Mouse (Mus musculus) intestine, postnatal 0 days (tissue): ENCODE results near the gene Dst. TPM values are rescaled to one million over a fixed set of nuclear protein-coding genes. Genes with fewer than 3 reads are reported as not detected.

Source experiments
- ATAC-seq: fragments of 200-750 bp; cut with Nextera tagmentation; 2 replicates; pipeline ENCODE4 v1.8.0; 2017; ENCODE audit warnings: mild to moderate bottlenecking, moderate TSS enrichment, moderate library complexity
- H3K27ac ChIP-seq: fragments of 300-500 bp; sonication (generic); 2 replicates; pipeline ENCODE4 v1.5.1; 2014; ENCODE audit warnings: mild to moderate bottlenecking, low read depth, low read length, moderate library complexity
- H3K27me3 ChIP-seq: fragments of 300-500 bp; sonication (generic); replicated peaks from 2 replicates; pipeline ENCODE4 v1.6.1; 2014; ENCODE audit warnings: low read length, mixed read lengths; ENCODE audit not compliant: control insufficient read depth, insufficient read depth
- H3K36me3 ChIP-seq: fragments of 300-500 bp; sonication (generic); 2 replicates; pipeline ENCODE4 v1.6.1; 2014; ENCODE audit warnings: mild to moderate bottlenecking, moderate library complexity; ENCODE audit not compliant: control insufficient read depth, insufficient read depth
- H3K4me1 ChIP-seq: fragments of 300-500 bp; sonication (generic); replicated peaks from 2 replicates; pipeline ENCODE4 v1.6.1; 2014; ENCODE audit warnings: antibody characterized with exemption, low read length, mixed read lengths; ENCODE audit not compliant: control insufficient read depth, insufficient read depth
- H3K4me2 ChIP-seq: fragments of 300-500 bp; sonication (generic); replicated peaks from 2 replicates; pipeline ENCODE4 v1.6.1; 2014; ENCODE audit warnings: low read depth, mild to moderate bottlenecking, moderate library complexity
- H3K4me3 ChIP-seq: fragments of 300-500 bp; sonication (generic); 2 replicates; pipeline ENCODE4 v1.5.1; 2014; ENCODE audit warnings: low read depth, low read length
- H3K9ac ChIP-seq: fragments of 300-500 bp; sonication (generic); 2 replicates; pipeline ENCODE4 v1.6.1; 2014; ENCODE audit warnings: mild to moderate bottlenecking, low read depth, low read length
- H3K9me3 ChIP-seq: fragments of 300-500 bp; sonication (generic); 2 replicates; pipeline ENCODE4 v1.6.1; 2016; ENCODE audit warnings: mixed run types; ENCODE audit not compliant: control insufficient read depth
- CTCF ChIP-seq: sonication (generic); IDR thresholded peaks from 2 replicates; pipeline ENCODE4 v1.5.1; 2016; ENCODE audit warnings: low read depth, mild to moderate bottlenecking, control low read depth, antibody characterized with exemption, moderate library complexity
- WGBS: fragments of 180-500 bp; shearing (Covaris S2); extraction: QIAGEN DNeasy Blood & Tissue Kit; methylation state at CpG from one replicate; pipeline ENCODE4 v1.1.7; 2014; 5-methylcytosine and 5-hydroxymethylcytosine counted together
- polyA plus RNA-seq: library from polyadenylated mRNA; unstranded; fragments of >200 nt; fragmentation: Nextera tagmentation; extraction: Ambion mirVana; gene quantifications from 2 replicates; pipeline ENCODE4 v1.2.1, GENCODE M21; 2015

Gene Dst
- polyA plus RNA-seq, 1 experiment from 2014 or later, result 19.0 TPM

DNA sequence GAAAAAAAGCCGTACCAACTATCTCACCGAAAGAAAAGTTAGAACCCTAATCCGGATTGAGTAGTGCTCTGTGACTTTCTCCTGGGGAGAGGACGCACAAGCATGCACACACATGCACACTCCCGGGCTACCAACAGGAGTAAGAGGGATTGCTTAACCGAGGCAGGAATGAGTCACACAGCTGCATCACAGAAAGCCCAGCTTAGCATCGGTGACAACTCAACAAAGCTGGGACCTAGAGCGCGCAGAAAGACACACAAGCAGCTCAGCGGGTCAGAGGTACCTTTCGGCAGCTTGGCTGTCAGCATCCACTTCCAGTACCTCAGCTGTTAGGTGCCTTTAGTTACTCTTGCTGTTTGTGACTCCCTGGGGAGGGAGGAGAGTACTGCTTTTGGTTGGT is 240.0 kb downstream of the Dst start:
- no peak overlapping the region for H3K4me2 ChIP-seq
- no peak overlapping the region for H3K4me3 ChIP-seq
- 95% methylated on average over 11 of the region's 11 CpGs for WGBS
- H3K36me3 ChIP-seq, result no peaks in the 10 kb centered on the region; the same call in 1 of the 2 replicates
- no peaks in the 10 kb centered on the region for H3K27me3 ChIP-seq
- no peaks in the 10 kb centered on the region for H3K4me1 ChIP-seq
- no peak for TF ChIP-seq CTCF
- no peak overlapping the region for H3K9ac ChIP-seq
- no peak for ATAC-seq
- H3K27ac ChIP-seq, result no peak overlapping the region
- no peaks in the 10 kb centered on the region for H3K9me3 ChIP-seq

- WGBS, result 59% methylated on average over 10 of the region's 10 CpGs
- Histone ChIP-seq H3K4me1 (no peaks in the 10 kb centered on the region), H3K4me3 (no peak overlapping the region), H3K27me3 (no peaks in the 10 kb centered on the region), H3K9ac (no peak overlapping the region), H3K36me3 (peaks cover 3% of the 10 kb centered on the region), H3K4me2 (no peak overlapping the region), H3K27ac (no peak overlapping the region), H3K9me3 (no peaks in the 10 kb centered on the region)
- no peak for ATAC-seq
- no peak for TF ChIP-seq CTCF
Measured at GRCm38 (mm10) chr1:34150416-34151093, 242.5 kb downstream of the Dst start.

DNA sequence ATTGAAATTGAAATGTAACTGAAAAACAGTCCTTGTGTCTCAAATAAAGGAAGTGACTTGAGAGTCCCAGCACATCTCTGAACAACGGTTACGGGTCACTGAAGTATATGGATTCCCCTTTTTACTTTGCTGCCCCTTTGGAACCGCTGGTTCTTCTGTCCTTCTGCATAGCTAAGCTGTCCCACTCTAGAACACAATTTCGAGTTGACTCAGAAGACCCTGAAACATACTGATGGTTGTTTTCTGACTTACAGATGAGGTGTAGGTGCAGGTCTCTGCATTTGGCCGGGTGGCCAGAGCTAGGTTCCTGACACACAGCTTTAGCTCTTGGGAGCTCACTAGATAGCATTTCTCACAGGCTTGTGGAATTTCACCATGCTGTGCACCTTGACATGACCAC is 244.7 kb downstream of the Dst start:
- H3K36me3 ChIP-seq, result peaks cover 12% of the 10 kb centered on the region
- H3K27ac ChIP-seq, result no peak overlapping the region
- H3K4me1 ChIP-seq, result no peaks in the 10 kb centered on the region
- no peaks in the 10 kb centered on the region for H3K27me3 ChIP-seq
- no peaks in the 10 kb centered on the region for H3K9me3 ChIP-seq
- no peak for TF ChIP-seq CTCF
- ATAC-seq, result no peak
- 90% methylated on average over 5 of the region's 5 CpGs for WGBS
- H3K9ac ChIP-seq, result no peak overlapping the region
- no peak overlapping the region for H3K4me2 ChIP-seq
- no peak overlapping the region for H3K4me3 ChIP-seq

DNA sequence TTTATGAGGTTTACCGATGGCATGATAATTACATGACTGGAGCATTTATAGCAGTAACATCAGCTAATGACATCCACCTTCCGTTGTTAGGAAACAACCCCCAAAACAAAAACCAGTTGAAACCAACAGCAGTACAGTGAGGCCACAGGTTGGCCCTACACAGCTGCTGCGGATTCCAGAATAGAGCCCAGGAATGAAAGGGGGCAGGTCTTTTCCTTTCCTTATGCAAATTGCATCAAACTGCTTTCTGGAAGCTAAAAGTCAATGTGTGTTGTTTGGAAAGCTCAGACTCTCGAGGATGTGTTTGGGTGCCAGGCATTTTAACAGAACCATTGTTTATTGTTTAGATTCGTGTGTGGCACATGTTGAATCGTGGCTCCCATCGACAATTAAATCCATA is 248.0 kb downstream of the Dst start:
- Histone ChIP-seq H3K4me1 (no peaks in the 10 kb centered on the region), H3K27me3 (no peaks in the 10 kb centered on the region)
- no peak for TF ChIP-seq CTCF

GRCm38 (mm10) chr1:34157702-34158101 is 249.7 kb downstream of the Dst start:
- Histone ChIP-seq H3K36me3 (peaks cover 17% of the 10 kb centered on the region), H3K27me3 (no peaks in the 10 kb centered on the region), H3K9ac (no peak overlapping the region), H3K27ac (no peak overlapping the region), H3K4me1 (no peaks in the 10 kb centered on the region), H3K4me2 (no peak overlapping the region), H3K9me3 (no peaks in the 10 kb centered on the region), H3K4me3 (no peak overlapping the region)
- WGBS, result 77% methylated on average over 10 of the region's 10 CpGs
- no peak for ATAC-seq
- TF ChIP-seq CTCF, result no peak

More for the DNA sequence above, 248.0 kb downstream of the Dst start:
- H3K36me3 ChIP-seq, result peaks cover 12% of the 10 kb centered on the region
- WGBS, result 83% methylated on average over 7 of the region's 7 CpGs
- H3K27ac ChIP-seq, result no peak overlapping the region
- no peak for ATAC-seq
- no peaks in the 10 kb centered on the region for H3K9me3 ChIP-seq
- no peak overlapping the region for H3K4me2 ChIP-seq
- no peak overlapping the region for H3K9ac ChIP-seq
- no peak overlapping the region for H3K4me3 ChIP-seq

DNA sequence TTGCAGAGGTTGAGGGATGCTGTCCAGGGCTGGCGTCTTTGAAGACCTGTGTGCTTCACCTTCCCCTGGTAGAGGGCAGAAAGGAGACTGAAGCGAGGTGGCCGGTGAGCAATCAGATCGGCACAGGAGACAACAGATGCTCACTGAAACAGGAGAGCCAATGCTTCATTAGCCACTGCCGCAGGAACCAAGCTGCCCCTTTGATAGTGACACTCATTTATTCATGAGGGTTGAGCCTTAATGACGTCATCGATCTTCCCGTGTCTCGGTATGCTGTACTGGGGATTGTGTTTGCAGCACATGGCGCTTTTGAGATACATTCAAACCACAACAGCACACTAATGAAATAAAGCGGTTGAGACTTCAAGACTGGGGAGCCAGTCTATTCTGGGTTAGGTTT is 250.8 kb downstream of the Dst start:
- Histone ChIP-seq H3K9ac (no peak overlapping the region), H3K9me3 (no peaks in the 10 kb centered on the region), H3K4me2 (no peak overlapping the region), H3K36me3 (peaks cover 17% of the 10 kb centered on the region), H3K27me3 (no peaks in the 10 kb centered on the region), H3K4me3 (no peak overlapping the region), H3K4me1 (no peaks in the 10 kb centered on the region), H3K27ac (no peak overlapping the region)
- WGBS, result 84% methylated on average over 11 of the region's 11 CpGs
- TF ChIP-seq CTCF, result no peak
- no peak for ATAC-seq
